Mouse (Mus musculus) megakaryocyte-erythroid progenitor cell, adult 5 weeks (primary cell): ENCODE measurements around the gene Grik1. TPM values are rescaled to one million over a fixed set of nuclear protein-coding genes. Genes with fewer than 3 reads are reported as not detected.

Experiments
- polyA plus RNA-seq: library from polyadenylated mRNA; stranded (reverse); fragments of >175 nt; gene quantifications from 2 replicates; pipeline ENCODE4 v1.2.3, GENCODE M21; 2012

The Grik1 gene
- 0.03 TPM in 1 of 2 replicates, not detected in the other for polyA plus RNA-seq

DNA sequence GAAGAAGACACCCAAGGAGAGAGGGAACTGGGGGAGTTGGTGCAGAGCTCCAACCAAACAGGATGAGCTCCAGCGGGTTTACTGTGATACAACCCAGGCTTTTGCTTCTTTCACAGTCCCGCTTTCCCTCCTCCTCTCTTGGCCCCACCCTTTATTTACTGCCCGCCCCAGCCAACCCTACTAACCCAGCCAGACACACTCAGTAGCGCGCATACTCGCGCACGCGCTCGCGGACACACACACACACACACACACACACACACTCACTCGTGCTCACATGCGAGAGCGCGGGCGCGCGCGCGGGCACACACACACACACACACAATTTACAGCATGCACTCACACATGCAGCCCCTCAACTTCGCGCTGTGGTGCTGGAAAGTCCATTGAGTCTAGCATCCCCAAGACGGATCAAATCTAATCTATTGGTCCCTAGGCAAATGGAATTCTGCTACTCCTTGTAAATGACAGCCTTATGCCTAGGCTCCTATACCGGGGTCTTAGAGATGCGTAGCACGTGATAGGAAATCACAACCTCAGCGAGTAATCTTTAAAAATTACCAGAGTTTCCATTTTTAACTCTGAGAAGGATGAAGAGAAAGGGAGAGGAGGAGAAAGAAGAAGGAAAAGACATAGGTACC, at the start of gene Grik1:
TSS of gene Grik1 (minus strand) at position 134 of the 641 bp plus-strand sequence.

Other genes with a start within 250 kb of the Grik1 start
- gene Cldn17, start 216.7 kb upstream of the Grik1 start, polyA plus RNA-seq: not detected in 2 replicates